Comparison of ENCODE assay signal across 12 mouse cellular contexts in the genomic region with DNA sequence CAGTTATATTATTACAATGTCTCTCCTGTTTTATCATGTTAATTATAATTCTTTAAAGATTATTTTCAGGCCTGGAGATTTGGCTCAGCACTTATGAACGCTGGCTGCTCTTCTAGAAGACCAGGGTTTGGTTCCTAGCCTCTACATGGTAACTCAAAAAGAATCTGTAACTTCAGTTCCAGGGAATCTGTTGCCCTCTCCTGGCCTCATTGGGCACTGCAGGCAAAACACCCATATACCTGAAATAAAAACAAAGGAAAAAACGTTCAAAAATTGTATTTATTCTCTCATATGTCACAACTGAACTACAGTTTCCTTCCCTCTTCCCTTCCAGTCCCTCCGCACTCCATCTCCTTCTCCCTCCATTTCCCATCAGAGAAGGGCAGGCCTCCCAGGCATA.
DNase-seq lines count a peak whose midpoint lies in the region; ATAC-seq and TF ChIP-seq lines count a peak whose summit lies in the region.
"Had no signal": no experiment of that assay in that cellular context is flagged by ENCODE, and none has a peak within 500 bp of the region (broad histone marks: within the 10 kb centered on the region; RNA-seq: fewer than 3 reads in every experiment).

No protein-coding gene starts in this region.

- H3K9ac ChIP-seq in lung, embryonic 14.5 days: no peak overlapping the region
- H3K9ac ChIP-seq: hindbrain, embryonic 13.5 days; limb, embryonic 15.5 days had no signal

- H3K36me3 ChIP-seq in lung, embryonic 14.5 days (ENCODE audit: insufficient read depth): no peaks in the 10 kb centered on the region
- H3K36me3 ChIP-seq: hindbrain, embryonic 13.5 days; limb, embryonic 15.5 days had no signal

- no peak for ATAC-seq in lung, embryonic 14.5 days (ENCODE audit: insufficient read depth)
- no peak for ATAC-seq in Patski

- POLR2A ChIA-PET in Patski (lab: Charles Lee): interaction anchor here (0.7 kb wide), 1 partner anchor 1581 kb away, joined by 4 read pairs; no protein-coding TSS in a partner anchor

- peaks cover 7% of the 10 kb centered on the region for H3K4me1 ChIP-seq in lung, embryonic 14.5 days (ENCODE audit: insufficient read depth)
- H3K4me1 ChIP-seq: limb, embryonic 15.5 days had no signal

- peak; percentile 48 for TF ChIP-seq CTCF in gastrocnemius, adult 2 months (IDR thresholded peaks at IDR 0.05)
- TF ChIP-seq CTCF in lung, embryonic 14.5 days (IDR thresholded peaks at IDR 0.05; ENCODE audit: low read depth): peak; percentile 59
- peak; percentile 68 for TF ChIP-seq CTCF in Patski (IDR thresholded peaks at IDR 0.05)

- 63% methylated on average over 3 of the region's 3 CpGs for WGBS in lung, embryonic 14.5 days

- no peaks in the 10 kb centered on the region for H3K27me3 ChIP-seq in lung, embryonic 14.5 days (ENCODE audit: insufficient read depth, low read length)
- H3K27me3 ChIP-seq in Patski: no peaks in the 10 kb centered on the region
- H3K27me3 ChIP-seq: hindbrain, embryonic 13.5 days; limb, embryonic 15.5 days had no signal

- no peak overlapping the region for H3K4me3 ChIP-seq in gastrocnemius, adult 2 months
- no peak overlapping the region for H3K4me3 ChIP-seq in lung, embryonic 14.5 days (ENCODE audit: low read depth, low read length)
- H3K4me3 ChIP-seq: hindbrain, embryonic 13.5 days; limb, embryonic 15.5 days; myocyte had no signal

- in situ Hi-C loops in Patski (cut with MboI; ENCODE audit: low pct_unique_long_range_greater_than_20kb): no loop called here

- DNase-seq in gastrocnemius, adult 2 months: no peak
- DNase-seq in gastrocnemius, adult 18-20 months (ENCODE audit: low spot score): no peak
- DNase-seq in lung, embryonic 14.5 days: no peak
- DNase-seq in lung, postnatal 25 days (ENCODE audit: low spot score): no peak
- DNase-seq in Patski (ENCODE audit: low read depth, low spot score): no peak
- peak; percentile 19 for DNase-seq in thymus, postnatal 25 days
- no peak for DNase-seq in right cerebral cortex, postnatal 14 days
- no peak for DNase-seq in heart, adult 9 months (ENCODE audit: low spot score in 2 of 2)
- DNase-seq: heart, adult 18-20 months had no signal

- intact Hi-C loops in gastrocnemius, adult 2 months (cut with DNase I): no loop called here

- H3K4me2 ChIP-seq in lung, embryonic 14.5 days: no peak overlapping the region
- H3K4me2 ChIP-seq: hindbrain, embryonic 13.5 days; limb, embryonic 15.5 days had no signal

- no peak overlapping the region for H3K27ac ChIP-seq in gastrocnemius, adult 2 months
- H3K27ac ChIP-seq in lung, embryonic 14.5 days (ENCODE audit: low read depth): no peak overlapping the region
- H3K27ac ChIP-seq: hindbrain, embryonic 13.5 days; limb, embryonic 15.5 days had no signal

- H3K9me3 ChIP-seq in lung, embryonic 14.5 days (ENCODE audit: low read depth, low read length): no peaks in the 10 kb centered on the region
- H3K9me3 ChIP-seq: hindbrain, embryonic 13.5 days; limb, embryonic 15.5 days had no signal

- CTCF ChIA-PET in Patski (lab: Charles Lee): no interaction called here
